Mouse (Mus musculus) testis, adult 2 months (tissue): Measurements from ENCODE around the gene Pgghg. TPM values are rescaled to one million over a fixed set of nuclear protein-coding genes. Genes with fewer than 3 reads are reported as not detected.

Experiments used
- H3K27ac ChIP-seq: fragments of 200-500 bp; 2 replicates; pipeline ENCODE4 v1.5.1; 2012; ENCODE audit warnings: low read depth, low read length; ENCODE audit not compliant: control insufficient read depth, insufficient read depth
- H3K27me3 ChIP-seq: fragments of 200-500 bp; 2 replicates; pipeline ENCODE4 v1.6.1; 2012; ENCODE audit warnings: mild to moderate bottlenecking, low read length, moderate library complexity; ENCODE audit not compliant: control insufficient read depth, insufficient read depth
- H3K36me3 ChIP-seq: fragments of 200-500 bp; 2 replicates; pipeline ENCODE4 v1.6.1; 2012; ENCODE audit warnings: mild to moderate bottlenecking, low read length; ENCODE audit not compliant: control insufficient read depth, insufficient read depth
- H3K4me1 ChIP-seq: fragments of 200-500 bp; 2 replicates; pipeline ENCODE4 v1.6.1; 2012; ENCODE audit warnings: low read length; ENCODE audit not compliant: control insufficient read depth, insufficient read depth
- H3K4me3 ChIP-seq: fragments of 200-500 bp; 2 replicates; pipeline ENCODE4 v1.5.1; 2012; ENCODE audit warnings: low read depth, mild to moderate bottlenecking, low read length, moderate library complexity, mixed read lengths; ENCODE audit not compliant: control insufficient read depth
- CTCF ChIP-seq: fragments of 200-500 bp; IDR thresholded peaks from 2 replicates; pipeline ENCODE4 v1.5.1; 2012; ENCODE audit warnings: low read depth, mild to moderate bottlenecking, inconsistent platforms, low read length, moderate library complexity; ENCODE audit not compliant: control insufficient read depth, insufficient read depth, insufficient replicate concordance
- POLR2A ChIP-seq: fragments of 200-500 bp; IDR thresholded peaks from 2 replicates; pipeline ENCODE4 v1.6.1; 2012; ENCODE audit warnings: low read depth, mild to moderate bottlenecking, inconsistent platforms, low read length, moderate library complexity; ENCODE audit not compliant: control insufficient read depth
- polyA plus RNA-seq: library from polyadenylated mRNA; depleted of rRNA; stranded (reverse); fragments of >200 nt; gene quantifications from 2 replicates; pipeline ENCODE4 v1.2.3, GENCODE M21; 2012

Pgghg gene
- polyA plus RNA-seq, 1 experiment, result 2.0 TPM

DNA sequence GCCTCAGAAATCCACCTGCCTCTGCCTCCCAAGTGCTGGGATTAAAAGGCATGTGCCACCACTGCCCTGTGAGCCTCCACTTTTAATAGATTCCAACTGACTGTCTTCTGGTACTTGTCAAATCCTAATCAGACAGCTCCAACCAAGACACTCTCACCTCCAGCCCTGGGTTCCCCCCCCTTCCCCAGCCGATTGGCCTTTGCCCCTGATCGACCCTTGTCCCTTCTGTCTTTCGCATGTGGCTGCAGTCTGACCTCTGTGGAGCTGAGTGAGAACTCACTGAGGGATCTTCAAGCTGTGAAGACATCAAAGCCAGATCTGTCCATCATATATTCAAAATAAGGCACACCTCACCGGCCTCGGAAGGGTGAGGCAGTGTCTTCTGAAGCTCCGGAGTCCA is 14.0 kb upstream of the Pgghg start:
- no peaks in the 10 kb centered on the region for H3K27me3 ChIP-seq
- TF ChIP-seq CTCF, result no peak
- no peak for TF ChIP-seq POLR2A
- H3K4me3 ChIP-seq, result no peak overlapping the region
- no peak overlapping the region for H3K27ac ChIP-seq
- H3K4me1 ChIP-seq, result peaks cover 3% of the 10 kb centered on the region
- no peaks in the 10 kb centered on the region for H3K36me3 ChIP-seq

DNA sequence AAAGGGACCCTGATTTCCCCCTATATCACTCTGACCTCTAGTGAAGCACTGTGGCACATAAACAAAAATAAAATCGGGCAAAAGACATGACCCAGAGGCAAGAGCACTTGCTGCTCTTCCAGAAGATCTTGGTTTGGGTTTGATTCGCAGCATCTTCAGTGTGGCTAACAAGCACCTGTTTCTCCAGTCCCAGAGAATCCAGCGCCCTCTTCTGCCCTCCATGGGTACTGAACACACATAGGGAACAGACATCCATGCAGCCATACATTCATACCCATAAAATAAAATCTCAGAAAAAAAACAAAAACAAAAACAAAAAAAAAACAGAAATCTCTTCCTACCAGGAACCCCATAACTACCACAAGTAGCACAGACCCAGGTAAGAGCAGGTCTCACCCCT is 2.8 kb upstream of the Pgghg start:
- TF ChIP-seq CTCF, result no peak
- no peak for TF ChIP-seq POLR2A
- H3K27ac ChIP-seq, result no peak overlapping the region

DNA sequence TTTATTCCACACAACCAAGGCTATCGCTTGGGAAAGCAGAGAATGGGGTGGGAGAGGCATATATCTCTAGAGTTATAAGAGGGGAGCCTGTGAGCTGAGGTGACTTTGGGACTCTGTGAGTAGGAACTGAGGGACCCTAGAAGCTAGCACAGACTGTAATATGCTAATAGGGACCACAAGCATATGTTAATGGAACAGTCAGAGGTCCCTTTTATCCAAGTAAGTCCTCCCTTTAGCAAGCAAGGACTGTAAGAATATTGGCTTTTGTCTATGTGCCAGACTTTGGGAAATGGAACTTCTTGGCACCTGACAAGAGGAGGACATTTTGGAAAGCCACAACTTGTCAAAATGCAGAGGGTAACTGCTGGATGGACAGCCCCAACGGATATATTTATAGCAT is 2.3 kb upstream of the Pgghg start:
- TF ChIP-seq CTCF (no peak), POLR2A (no peak)
- no peaks in the 10 kb centered on the region for H3K27me3 ChIP-seq
- no peaks in the 10 kb centered on the region for H3K36me3 ChIP-seq
- no peak overlapping the region for H3K4me3 ChIP-seq
- no peak overlapping the region for H3K27ac ChIP-seq
- no peaks in the 10 kb centered on the region for H3K4me1 ChIP-seq

More for the DNA sequence above, 2.8 kb upstream of the Pgghg start:
- Histone ChIP-seq H3K4me1 (no peaks in the 10 kb centered on the region), H3K27me3 (no peaks in the 10 kb centered on the region), H3K36me3 (no peaks in the 10 kb centered on the region), H3K4me3 (no peak overlapping the region)

DNA sequence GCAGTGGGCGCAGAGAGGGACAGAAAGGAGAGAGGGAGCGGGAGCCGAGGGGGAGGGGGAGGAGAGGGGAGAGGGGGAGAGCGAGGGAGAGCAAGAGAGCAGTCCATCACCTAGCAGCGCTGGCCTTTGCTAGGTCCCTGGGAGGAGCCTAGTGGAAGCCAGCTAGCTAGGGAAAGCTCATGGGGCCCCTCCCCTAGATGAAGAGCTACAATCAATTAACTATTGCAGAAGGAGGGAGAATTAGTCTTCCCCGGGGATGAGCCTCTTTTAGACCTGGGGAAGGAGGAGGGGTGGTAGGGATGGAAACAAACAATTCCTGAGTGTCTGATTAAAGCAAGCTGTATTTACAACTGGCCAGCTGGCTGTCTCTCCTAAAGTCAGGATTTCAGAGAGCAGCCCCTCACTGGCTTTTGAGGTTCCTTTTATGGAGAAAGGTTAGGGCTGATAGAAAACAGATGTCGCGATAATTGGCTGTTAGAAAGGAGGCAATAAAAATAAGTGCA is 1.5 kb upstream of the Pgghg start:
- Histone ChIP-seq H3K27ac (no peak overlapping the region), H3K27me3 (no peaks in the 10 kb centered on the region), H3K4me3 (no peak overlapping the region), H3K36me3 (no peaks in the 10 kb centered on the region), H3K4me1 (no peaks in the 10 kb centered on the region)
- no peak for TF ChIP-seq POLR2A
- no peak for TF ChIP-seq CTCF

DNA sequence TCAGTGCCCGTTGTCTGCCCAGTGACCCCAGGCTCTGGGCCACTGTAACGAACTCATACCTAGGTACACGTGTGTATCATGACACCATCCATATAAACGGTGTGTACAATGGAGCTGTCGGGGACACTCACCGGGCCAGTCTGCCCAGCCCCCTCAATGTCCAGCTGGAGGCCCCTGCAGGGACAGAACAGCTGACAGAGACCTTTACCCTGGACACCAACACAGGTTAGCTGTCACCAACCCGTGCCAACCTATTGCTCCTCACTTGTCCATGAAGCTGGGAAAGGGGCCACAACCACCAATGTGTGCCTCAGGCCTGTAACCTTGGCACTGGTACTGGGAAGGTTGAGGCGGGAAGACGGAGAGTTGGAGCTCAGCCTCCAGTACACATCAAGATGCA is 1.1 kb downstream of the Pgghg start:
- TF ChIP-seq CTCF (no peak), POLR2A (no peak)

DNA sequence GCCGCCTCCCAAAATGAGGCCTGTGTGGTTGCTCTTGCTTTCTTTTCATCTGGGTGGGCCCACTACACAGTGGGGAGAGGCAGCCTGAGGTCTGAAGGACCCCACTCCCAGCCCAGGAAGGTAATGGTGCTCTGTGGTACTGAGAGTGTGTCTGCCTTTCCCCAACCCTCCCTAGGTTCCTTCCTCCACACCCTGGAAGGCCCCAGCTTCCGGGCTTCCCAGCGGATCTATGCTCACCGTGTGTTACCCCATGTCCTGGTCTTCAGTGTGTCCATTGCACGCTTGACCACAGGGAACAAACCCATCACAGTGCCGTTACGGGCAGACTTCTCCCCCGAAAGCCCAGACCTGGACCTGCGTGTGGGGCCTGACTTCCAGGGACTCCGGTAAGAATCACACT is 1.6 kb downstream of the Pgghg start:
- no peaks in the 10 kb centered on the region; the same call in 1 of the 2 replicates for H3K4me1 ChIP-seq
- no peak overlapping the region for H3K27ac ChIP-seq

More for the DNA sequence above, 1.1 kb downstream of the Pgghg start:
- no peaks in the 10 kb centered on the region for H3K27me3 ChIP-seq
- H3K4me1 ChIP-seq, result no peaks in the 10 kb centered on the region
- no peak overlapping the region for H3K27ac ChIP-seq
- H3K4me3 ChIP-seq, result no peak overlapping the region
- H3K36me3 ChIP-seq, result no peaks in the 10 kb centered on the region

DNA sequence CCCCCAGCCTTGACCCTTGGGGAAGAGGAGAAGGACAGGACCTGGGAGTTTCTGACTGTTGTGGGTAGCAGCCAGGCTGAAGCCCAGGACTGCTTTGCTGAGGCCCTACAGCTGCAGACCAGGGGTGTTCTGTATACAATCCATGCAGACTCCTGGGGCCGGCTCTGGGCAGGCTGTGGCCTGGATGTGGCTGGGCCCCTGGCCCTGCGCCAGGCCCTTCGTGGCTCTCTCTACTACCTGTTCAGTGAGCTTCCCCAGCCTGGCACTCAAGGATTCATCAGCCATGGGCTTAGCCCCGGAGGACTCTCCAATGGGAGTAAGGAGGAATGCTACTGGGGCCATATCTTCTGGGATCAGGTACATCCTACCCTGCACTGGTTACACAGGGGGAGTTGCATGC is 2.2 kb downstream of the Pgghg start:
- no peak for TF ChIP-seq POLR2A
- no peak for TF ChIP-seq CTCF
- Histone ChIP-seq H3K36me3 (no peaks in the 10 kb centered on the region), H3K27ac (no peak overlapping the region), H3K4me3 (no peak overlapping the region), H3K4me1 (peaks cover under 1% of the 10 kb centered on the region; the same call in 1 of the 2 replicates), H3K27me3 (no peaks in the 10 kb centered on the region)

More for the DNA sequence above, 1.6 kb downstream of the Pgghg start:
- Histone ChIP-seq H3K27me3 (no peaks in the 10 kb centered on the region), H3K36me3 (no peaks in the 10 kb centered on the region), H3K4me3 (no peak overlapping the region)
- no peak for TF ChIP-seq POLR2A
- no peak for TF ChIP-seq CTCF

DNA sequence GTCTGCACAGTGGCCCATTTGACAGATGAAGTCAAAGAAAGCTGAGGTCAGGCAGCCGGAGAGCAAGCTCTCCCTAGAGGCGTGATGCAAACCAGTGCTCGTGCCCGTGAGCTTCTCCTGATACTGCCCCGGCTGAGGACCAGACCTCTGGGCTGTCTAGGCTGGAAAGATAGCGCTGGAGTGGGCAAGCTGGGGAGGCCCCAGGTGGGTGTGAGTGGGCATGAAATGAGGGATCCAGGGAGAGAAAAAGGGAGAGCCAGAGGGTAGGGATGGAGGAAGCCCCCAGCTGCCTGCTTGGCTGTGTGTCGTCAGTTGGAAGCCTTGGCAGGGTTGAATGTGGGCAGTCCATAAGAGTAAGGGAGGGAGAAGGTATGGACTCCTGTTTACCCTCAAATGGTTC is 3.0 kb downstream of the Pgghg start:
- no peak for TF ChIP-seq CTCF
- no peak for TF ChIP-seq POLR2A
- no peak overlapping the region for H3K27ac ChIP-seq
- no peaks in the 10 kb centered on the region for H3K36me3 ChIP-seq
- H3K27me3 ChIP-seq, result no peaks in the 10 kb centered on the region
- no peak overlapping the region for H3K4me3 ChIP-seq
- peaks cover 3% of the 10 kb centered on the region; the same call in 1 of the 2 replicates for H3K4me1 ChIP-seq
